Mouse (Mus musculus): ENCODE results near the gene Ahnak.
"Not testable (repeated sequence)": the region's sequence is repeated elsewhere in the genome, so short reads cannot be mapped to it uniquely, and the experiment has no call there.

Ahnak gene

DNA sequence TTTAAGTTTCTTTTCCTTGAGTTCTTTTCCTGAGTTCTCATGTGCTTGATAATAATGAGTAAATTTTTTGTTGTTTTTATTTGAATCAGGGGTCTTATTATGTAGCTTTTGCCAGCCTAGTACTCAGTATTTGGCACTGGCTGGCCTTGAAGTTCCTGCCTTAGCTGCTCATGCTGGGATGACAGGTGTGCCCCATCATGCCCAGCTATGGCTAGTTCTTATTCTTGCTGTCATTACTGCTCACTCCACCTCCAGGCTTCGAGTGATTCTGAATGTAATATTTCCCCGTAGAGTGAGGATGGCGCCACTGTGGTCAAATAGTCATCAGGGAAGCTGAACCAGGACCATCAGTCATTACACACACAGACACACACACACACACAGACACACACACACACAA, 74.7 kb downstream of the Ahnak start:
- no peak for DNase-seq (ENCODE audit: extremely low spot score, low spot score)

DNA sequence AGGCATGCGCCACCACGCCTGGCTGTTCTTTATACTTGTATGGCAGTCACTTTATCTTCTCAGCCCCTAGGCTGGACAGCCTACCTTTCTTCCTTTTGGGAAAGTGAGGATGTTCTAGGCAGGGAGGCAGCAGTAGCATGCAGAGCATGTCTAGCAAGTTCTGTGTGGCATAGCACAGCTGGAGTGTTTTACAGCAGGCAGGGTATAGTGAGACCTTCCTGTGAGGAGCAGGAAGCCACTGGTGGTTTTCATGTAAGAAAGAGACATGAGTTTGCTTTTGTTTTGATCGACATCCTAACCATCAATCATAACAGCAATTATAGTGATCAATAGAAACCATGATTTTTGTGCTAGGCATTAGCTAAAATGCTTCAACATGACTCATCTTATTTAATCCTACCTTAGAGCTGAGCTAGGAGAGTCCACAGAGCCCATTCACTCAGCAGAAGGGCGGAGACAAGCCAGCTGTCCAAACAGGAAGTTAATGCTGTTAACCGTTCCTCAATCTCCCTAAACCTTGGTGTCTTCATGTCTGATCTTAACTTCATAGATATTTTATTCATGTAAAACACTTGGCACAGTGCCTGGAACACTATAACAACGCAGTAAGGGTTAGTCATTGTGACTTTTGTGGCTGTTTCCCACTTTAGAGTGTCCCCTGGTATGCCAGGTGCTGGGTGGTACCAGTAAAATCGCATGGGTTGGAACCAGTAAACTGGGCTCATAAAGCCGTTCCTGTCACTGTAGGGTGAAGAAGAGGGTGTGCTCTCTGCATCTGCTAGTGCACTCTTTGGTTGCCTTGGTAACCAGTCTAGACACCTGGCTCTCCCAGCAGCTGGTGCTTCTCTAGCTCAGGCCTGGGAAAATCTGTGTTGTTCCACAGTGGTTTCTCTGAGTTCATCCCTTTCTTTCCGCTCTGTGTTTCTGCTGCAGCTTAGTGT, 76.8 kb downstream of the Ahnak start:
- no peak for DNase-seq (ENCODE audit: extremely low spot score, low spot score)

DNA sequence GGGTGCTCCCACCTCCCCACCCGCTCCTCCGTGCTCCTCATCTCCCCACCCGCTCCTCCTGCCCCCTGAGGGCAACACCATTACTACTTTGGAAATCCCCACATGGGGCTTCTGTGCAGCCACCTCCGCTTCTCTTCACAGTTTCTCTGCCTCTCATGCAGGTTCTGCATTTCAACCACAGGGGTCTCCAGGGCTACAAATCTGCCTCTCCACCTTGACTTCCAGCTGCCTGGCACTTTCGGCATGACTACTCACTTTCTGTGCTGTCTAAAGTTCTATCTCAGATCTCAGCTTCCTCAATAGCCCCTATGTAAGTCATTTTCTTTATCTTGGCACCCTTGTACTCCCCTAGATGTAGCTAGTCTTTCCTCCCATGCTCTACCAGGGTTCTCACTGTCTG, 78.2 kb downstream of the Ahnak start:
- DNase-seq (ENCODE audit: extremely low spot score, low spot score), result no peak

GRCm38 (mm10) chr19:9069687-9070307, 80.7 kb downstream of the Ahnak start:
- no peak for DNase-seq (ENCODE audit: extremely low spot score, low spot score)

DNA sequence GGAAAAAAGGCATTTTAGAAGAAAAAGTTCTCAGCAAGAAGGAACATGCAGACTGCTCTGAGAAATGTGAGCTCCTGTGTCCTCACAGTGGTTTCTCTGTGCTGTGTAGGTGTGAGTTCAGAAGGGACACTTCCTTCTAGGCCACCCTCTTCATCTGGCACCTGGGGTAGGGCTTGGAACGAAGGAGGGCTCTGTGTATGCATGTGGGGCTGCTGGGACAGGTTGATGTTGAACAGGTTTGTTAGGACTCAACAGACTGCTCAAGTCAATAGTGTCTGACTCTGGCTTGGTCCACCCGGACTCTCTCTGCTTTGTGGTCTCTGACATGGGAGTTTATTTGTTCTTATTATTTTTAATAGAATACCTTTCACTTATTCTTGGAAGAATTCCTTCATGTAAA, 81.2 kb downstream of the Ahnak start:
- no peak for DNase-seq (ENCODE audit: extremely low spot score, low spot score)

DNA sequence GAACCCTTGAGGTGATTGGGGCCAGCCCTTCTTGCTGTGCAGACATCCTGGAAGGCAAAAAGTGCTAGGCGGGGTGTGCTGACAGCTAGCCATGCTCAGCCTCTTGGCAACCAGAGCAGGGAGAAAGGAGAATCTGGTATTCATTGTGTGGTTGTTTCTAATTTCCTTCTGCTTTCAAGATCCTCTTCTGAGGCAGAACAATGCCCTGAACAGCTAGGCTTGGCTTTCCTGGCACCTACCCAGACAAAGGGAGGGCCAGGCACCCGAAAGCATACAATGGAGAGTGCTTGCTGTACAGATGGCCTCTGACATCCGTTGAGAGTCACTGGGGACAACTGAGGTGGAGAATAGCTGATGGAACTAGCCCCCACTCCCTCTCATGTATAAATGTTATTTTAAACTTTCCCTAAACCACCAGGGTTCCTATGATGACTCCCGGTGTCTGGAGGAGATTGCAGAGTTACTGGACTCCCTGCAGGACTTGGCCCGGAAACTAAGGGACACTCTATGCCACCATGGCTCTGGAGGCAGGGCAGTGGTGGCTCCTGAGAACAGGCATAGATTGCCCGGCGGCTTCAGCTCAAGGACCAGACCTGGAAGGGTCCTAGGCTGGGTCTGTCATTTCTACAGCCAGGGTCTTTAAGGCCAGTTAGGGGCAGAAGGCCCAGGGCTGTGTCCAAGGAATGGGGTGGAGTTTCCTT, 82.5 kb downstream of the Ahnak start:
- no peak for DNase-seq (ENCODE audit: extremely low spot score, low spot score)

GRCm38 (mm10) chr19:9072157-9072530, 83.1 kb downstream of the Ahnak start:
- no peak for DNase-seq (ENCODE audit: extremely low spot score, low spot score)

DNA sequence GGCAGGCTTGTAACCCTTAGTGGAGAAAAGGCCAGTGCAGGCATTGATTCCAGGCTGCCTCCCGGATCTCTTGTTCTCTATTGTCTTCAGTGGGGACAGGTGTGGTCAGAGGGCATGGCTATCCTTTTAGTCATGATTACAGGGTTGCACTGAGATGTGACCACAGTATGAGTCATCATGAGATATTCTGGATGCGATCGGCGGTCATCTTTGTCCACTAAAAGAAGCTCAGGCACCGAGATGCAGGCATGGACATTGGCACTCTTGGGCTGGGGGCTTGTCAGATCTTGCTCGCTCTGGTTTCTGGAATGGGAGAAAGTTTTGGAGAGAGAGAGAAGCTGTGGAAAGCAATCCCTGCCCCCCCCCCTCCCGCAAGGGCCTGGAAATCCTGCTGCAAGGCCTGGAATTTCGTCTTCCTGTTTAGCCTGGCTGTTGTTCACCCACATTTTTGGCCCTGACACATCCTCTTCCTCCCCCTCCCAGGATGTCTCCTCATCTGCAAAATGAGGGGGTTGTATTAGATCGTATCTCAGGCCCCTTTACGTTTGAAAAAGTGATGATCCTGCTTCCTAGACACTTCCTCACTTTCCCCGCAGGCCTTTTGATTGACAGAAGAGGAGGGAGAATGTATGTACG, 84.8 kb downstream of the Ahnak start:
- DNase-seq (ENCODE audit: extremely low spot score, low spot score), result no peak

- no peak for DNase-seq (ENCODE audit: extremely low spot score, low spot score)
These were observed 85.3 kb downstream of the Ahnak start for GRCm38 (mm10) chr19:9074424-9074823.

- DNase-seq (ENCODE audit: extremely low spot score, low spot score), result no peak
These were observed 86.5 kb downstream of the Ahnak start for GRCm38 (mm10) chr19:9075558-9075957.

GRCm38 (mm10) chr19:9076035-9076434, 87.0 kb downstream of the Ahnak start:
- DNase-seq (ENCODE audit: extremely low spot score, low spot score), result no peak

GRCm38 (mm10) chr19:9076982-9077660, 88.0 kb downstream of the Ahnak start:
- DNase-seq (ENCODE audit: extremely low spot score, low spot score), result no peak

DNA sequence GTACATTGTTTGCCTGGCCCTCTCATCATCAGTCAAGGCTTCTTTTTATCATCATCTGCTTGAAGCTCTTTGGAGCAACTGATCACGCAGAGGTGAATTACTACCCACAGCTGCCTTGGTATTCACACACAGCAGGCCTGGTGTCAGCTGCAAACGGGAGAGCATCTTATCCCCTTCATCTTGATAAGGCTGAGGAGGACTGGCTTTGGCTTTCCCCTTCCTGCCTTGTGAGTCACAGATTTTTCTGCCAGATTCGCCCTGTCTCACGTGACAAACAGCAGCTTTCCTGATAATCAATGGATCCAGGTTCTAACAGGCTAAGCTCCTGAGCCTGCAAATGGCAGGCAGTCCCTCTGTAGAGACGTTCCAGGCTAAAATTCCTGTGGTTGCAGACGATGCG, 90.8 kb downstream of the Ahnak start:
- no peak for DNase-seq (ENCODE audit: extremely low spot score, low spot score)

- no peak for DNase-seq (ENCODE audit: extremely low spot score, low spot score)
These were observed 92.5 kb downstream of the Ahnak start for GRCm38 (mm10) chr19:9081311-9082190.

DNA sequence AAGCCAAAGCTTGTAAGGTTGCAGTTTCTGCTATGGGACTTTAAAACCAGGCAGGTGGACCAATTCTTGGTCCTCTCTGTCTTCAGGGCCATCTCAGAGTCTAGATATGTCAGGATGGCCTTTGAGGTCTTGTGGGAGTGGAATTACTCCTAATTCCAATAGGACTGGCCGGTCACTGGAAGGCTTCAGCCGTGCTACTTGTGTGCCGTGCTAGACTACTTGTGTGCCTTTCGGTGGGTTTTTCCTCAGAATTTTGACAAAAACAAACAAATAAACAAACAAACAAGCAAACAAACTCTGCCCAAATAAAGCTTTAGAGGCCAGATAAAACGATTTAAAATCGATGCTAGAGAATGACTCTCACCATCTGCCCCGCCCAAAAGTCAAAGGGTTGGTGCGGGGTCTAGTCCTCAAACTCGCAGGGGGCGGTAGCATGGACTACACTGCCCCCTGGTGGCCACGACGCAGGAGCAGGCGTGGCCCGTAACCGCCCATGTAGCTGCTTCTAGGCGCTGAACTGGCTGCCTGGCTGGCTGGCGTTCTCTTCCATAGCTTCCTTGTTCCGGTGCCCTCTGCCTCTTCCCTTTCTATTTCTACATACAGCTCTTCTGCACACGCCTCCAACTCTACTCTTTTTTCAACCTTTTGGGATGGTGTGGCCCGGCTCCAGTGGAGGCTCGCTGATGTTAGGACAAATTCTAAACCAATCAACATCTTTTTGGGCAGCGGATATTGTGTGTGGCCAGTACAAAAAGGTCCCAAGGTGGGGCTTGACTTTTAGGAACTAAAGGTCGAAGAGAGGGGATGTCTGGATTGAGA, 93.3 kb downstream of the Ahnak start:
- DNase-seq (ENCODE audit: extremely low spot score, low spot score), result peak; percentile 85

DNA sequence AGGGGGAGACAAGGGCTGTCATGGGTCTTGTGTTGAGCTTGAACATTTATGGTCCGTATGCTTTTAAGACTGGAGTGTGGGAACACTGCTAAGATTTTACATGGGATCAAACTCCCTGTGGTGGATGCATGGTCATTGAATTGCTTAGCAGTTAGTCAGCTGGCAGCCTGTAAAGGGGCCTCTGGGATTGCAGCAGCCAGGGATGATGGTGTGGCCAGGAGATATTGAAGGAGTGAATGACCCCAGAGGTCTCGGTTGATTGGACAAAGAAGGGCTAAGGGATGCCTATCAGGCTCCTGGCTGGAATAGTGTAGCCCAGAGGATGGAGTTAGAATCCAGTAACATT, 93.9 kb downstream of the Ahnak start:
- DNase-seq (ENCODE audit: extremely low spot score, low spot score), result no peak

DNA sequence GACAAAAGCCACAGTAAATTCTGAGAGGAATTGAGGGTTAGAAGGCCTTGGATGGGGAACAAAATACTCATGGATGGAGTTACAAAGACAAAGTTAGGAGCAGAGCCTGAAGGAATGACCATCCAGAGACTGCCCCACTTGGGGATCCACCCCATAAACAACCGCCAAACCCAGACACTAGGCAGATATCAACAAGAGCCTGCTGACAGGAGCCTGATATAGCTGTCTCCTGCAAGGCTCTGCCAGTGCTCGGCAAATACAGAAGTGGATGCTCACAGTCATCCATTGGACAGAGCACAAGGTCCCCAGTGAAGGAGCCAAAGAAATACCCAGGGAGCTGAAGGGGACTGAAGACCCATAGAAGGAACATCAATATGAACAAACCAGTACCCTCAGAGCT, 94.8 kb downstream of the Ahnak start:
- DNase-seq (ENCODE audit: extremely low spot score, low spot score), result not testable (repeated sequence)

GRCm38 (mm10) chr19:9087821-9088220, 98.7 kb downstream of the Ahnak start, which contains the start of gene Scgb1a1:
Gene Scgb1a1 (minus strand): TSS chr19:9087958.
- no peak for DNase-seq (ENCODE audit: extremely low spot score, low spot score)

DNA sequence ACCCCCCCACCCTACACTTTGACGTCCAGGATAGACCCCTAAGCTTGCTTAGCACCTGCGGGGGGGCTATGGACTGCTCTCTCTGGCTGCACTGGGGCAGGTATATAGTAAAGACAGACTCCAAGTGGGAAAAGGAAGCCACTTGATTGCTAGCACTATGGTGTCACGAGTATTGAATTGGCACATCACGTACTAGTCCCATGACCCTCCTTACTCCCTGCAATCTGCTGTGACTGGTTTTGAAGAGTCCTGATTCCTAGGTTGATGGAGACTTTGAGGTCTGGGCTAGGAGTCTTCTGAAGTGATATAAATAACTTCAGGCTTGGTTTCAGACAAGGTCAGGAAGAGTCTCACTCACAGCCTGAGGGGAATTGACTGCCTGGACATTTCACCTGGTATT, 101.1 kb downstream of the Ahnak start:
- DNase-seq (ENCODE audit: extremely low spot score, low spot score), result no peak

All from neural tube, embryonic 10.5 days (tissue).